10 mouse cellular contexts compared by ENCODE assay signal in the genomic region with DNA sequence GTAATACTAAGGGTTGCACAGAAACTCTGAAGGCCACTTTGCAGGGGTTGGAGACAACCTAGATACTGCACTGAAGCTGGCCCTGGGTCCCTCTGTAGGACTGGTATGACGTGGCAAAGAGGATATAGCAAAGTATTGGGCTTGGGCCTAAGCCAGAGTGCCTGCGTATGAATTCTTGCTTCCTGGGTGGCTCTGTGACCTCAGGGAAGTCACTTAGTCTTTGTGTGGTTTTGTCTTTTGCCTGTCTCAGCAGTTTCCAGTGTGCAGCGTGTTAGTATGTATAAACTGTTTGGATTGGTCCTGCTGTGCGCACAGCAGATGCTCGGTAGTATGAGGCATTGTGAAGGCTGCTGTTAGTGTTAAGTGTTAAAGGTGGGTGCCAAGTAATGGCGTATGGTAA. TPM values are rescaled to one million over a fixed set of nuclear protein-coding genes. Genes with fewer than 3 reads are reported as not detected.
A peak's percentile ranks its signal among the peaks of the same experiment; 100 is the strongest.
DNase-seq lines count a peak whose midpoint lies in the region; ATAC-seq and TF ChIP-seq lines count a peak whose summit lies in the region.
"Had no signal": no experiment of that assay in that cellular context is flagged by ENCODE, and none has a peak within 500 bp of the region (broad histone marks: within the 10 kb centered on the region; RNA-seq: fewer than 3 reads in every experiment).

No protein-coding gene starts in this region.

- no peaks in the 10 kb centered on the region for H3K27me3 ChIP-seq in liver, adult 2 months (ENCODE audit: control insufficient read depth, insufficient read depth, low read length)
- no peaks in the 10 kb centered on the region for H3K27me3 ChIP-seq in liver, embryonic 11.5 days (replicated peaks; ENCODE audit: control insufficient read depth, insufficient read depth, low read length)
- no peaks in the 10 kb centered on the region for H3K27me3 ChIP-seq in intestine, embryonic 15.5 days (replicated peaks)
- H3K27me3 ChIP-seq in forebrain, embryonic 13.5 days, result no peaks in the 10 kb centered on the region

- H3K79me2 ChIP-seq in liver, adult 2 months (ENCODE audit: control insufficient read depth, insufficient read depth, low read length), result peaks cover 64% of the 10 kb centered on the region; the same call in 1 of the 2 replicates

- ATAC-seq in liver, embryonic 11.5 days (replicated peaks; ENCODE audit: low FRiP score), result no peak
- peak; percentile 95 for ATAC-seq in activated CD4-positive, CD25-positive, alpha-beta regulatory T cell, adult 4 months
- ATAC-seq in intestine, embryonic 15.5 days, result 0 out of 2 replicates have a peak, but pooled peaks have one; percentile 21
- ATAC-seq in neutrophil, adult 5-6 weeks (ENCODE audit: extremely low read depth, insufficient number of reproducible peaks, low FRiP score, poor library complexity, severe bottlenecking), result peak; percentile 16; the same call in 1 of the 2 replicates
- no peak for ATAC-seq in forebrain, embryonic 13.5 days

- no peak for TF ChIP-seq POLR2A in liver, adult 2 months (IDR thresholded peaks at IDR 0.05; ENCODE audit: extremely low read depth, insufficient read depth, low read length)

- 53% methylated on average over 6 of the region's 6 CpGs for WGBS in liver, adult 2 months
- WGBS in liver, embryonic 11.5 days, result 81% methylated on average over 6 of the region's 6 CpGs
- 52% methylated on average over 6 of the region's 6 CpGs for WGBS in intestine, embryonic 15.5 days
- 83% methylated on average over 6 of the region's 6 CpGs for WGBS in forebrain, embryonic 13.5 days

- no peak overlapping the region for H3K4me2 ChIP-seq in liver, embryonic 11.5 days
- no peak overlapping the region for H3K4me2 ChIP-seq in intestine, embryonic 15.5 days (replicated peaks)
- no peak overlapping the region for H3K4me2 ChIP-seq in forebrain, embryonic 13.5 days

- H3K9ac ChIP-seq in liver, adult 2 months (ENCODE audit: low read depth, low read length), result no peak overlapping the region
- no peak overlapping the region for H3K9ac ChIP-seq in liver, embryonic 11.5 days (ENCODE audit: low read depth, low read length)
- H3K9ac ChIP-seq in intestine, embryonic 15.5 days, result no peak overlapping the region
- no peak overlapping the region for H3K9ac ChIP-seq in forebrain, embryonic 13.5 days

- peaks cover 6% of the 10 kb centered on the region; the same call in 1 of the 2 replicates for H3K4me1 ChIP-seq in liver, adult 2 months (ENCODE audit: control insufficient read depth, insufficient read depth, low read length)
- H3K4me1 ChIP-seq in liver, embryonic 11.5 days (replicated peaks; ENCODE audit: control insufficient read depth, insufficient read depth, low read length), result peaks cover 7% of the 10 kb centered on the region; the same call in 1 of the 2 replicates
- H3K4me1 ChIP-seq in intestine, embryonic 15.5 days (replicated peaks), result peaks cover 34% of the 10 kb centered on the region
- peaks cover 45% of the 10 kb centered on the region for H3K4me1 ChIP-seq in forebrain, embryonic 13.5 days

- H3K36me3 ChIP-seq in liver, adult 2 months (ENCODE audit: control insufficient read depth, insufficient read depth, low read length), result no peaks in the 10 kb centered on the region
- peaks cover 2% of the 10 kb centered on the region; the same call in 1 of the 2 replicates for H3K36me3 ChIP-seq in liver, embryonic 11.5 days (ENCODE audit: control insufficient read depth, insufficient read depth, low read length)
- H3K36me3 ChIP-seq in intestine, embryonic 15.5 days, result peaks cover 11% of the 10 kb centered on the region
- H3K36me3 ChIP-seq in forebrain, embryonic 13.5 days (ENCODE audit: poor library complexity, severe bottlenecking), result peaks cover 28% of the 10 kb centered on the region

- H3K4me3 ChIP-seq in liver, adult 2 months (ENCODE audit: insufficient read depth, low read depth, low read length), result no peak overlapping the region
- H3K4me3 ChIP-seq in liver, embryonic 11.5 days (ENCODE audit: low read depth, low read length), result no peak overlapping the region
- H3K4me3 ChIP-seq in intestine, embryonic 15.5 days (replicated peaks), result no peak overlapping the region
- no peak overlapping the region for H3K4me3 ChIP-seq in forebrain, embryonic 13.5 days
- H3K4me3 ChIP-seq: erythroblast, embryonic 14.5 days had no signal

- no peak overlapping the region for H3K27ac ChIP-seq in liver, adult 2 months (replicated peaks; ENCODE audit: insufficient read depth, low read depth, low read length)
- H3K27ac ChIP-seq in liver, embryonic 11.5 days (ENCODE audit: low read depth, low read length), result no peak overlapping the region
- H3K27ac ChIP-seq in intestine, embryonic 15.5 days, result peak overlapping the region; percentile 73
- H3K27ac ChIP-seq in forebrain, embryonic 13.5 days, result no peak overlapping the region

- H3K9me3 ChIP-seq in liver, embryonic 11.5 days (ENCODE audit: control insufficient read depth, low read length), result no peaks in the 10 kb centered on the region
- H3K9me3 ChIP-seq in intestine, embryonic 15.5 days, result no peaks in the 10 kb centered on the region
- H3K9me3 ChIP-seq in forebrain, embryonic 13.5 days (replicated peaks), result 0 out of 2 replicates have a peak, but pooled peaks cover 6% of the 10 kb centered on the region

- peak; percentile 48 for DNase-seq in liver, adult 2 months (ENCODE audit: extremely low read depth, low read depth, low spot score)
- no peak for DNase-seq in liver, embryonic 11.5 days (ENCODE audit: low spot score)
- no peak for DNase-seq in retina, embryonic 14.5 days (ENCODE audit: low spot score)
- DNase-seq: adrenal gland, postnatal 36 days; cerebellum, postnatal 10 days had no signal

- no peak for TF ChIP-seq CTCF in liver, adult 2 months (IDR thresholded peaks at IDR 0.05; ENCODE audit: low read depth, low read length)

RNA-seq across cellular contexts. Expression of a gene that starts 11.0 kb away (rescaled TPM):
- 9.3 and 11.3 TPM in 2 replicates for total RNA-seq in liver, adult 2 months (2014; rRNA removed)
- 7.3 and 11.3 TPM in 2 replicates for polyA plus RNA-seq in liver, adult 2 months (2012; rRNA removed)
- polyA plus RNA-seq in liver, embryonic 11.5 days (2014; fragmentation: Nextera tagmentation; extraction: Ambion mirVana), result 46.6 and 48.6 TPM in 2 replicates
- 10 to 100 TPM; 18.2 to 20.1 TPM for polyA plus RNA-seq in activated CD4-positive, CD25-positive, alpha-beta regulatory T cell, adult 4 months (2017; shearing (Covaris generic))
- polyA plus RNA-seq in intestine, embryonic 15.5 days (2015; fragmentation: Nextera tagmentation; extraction: Ambion mirVana), result 58.8 and 66.9 TPM in 2 replicates
- total RNA-seq in neutrophil, adult 5-6 weeks (2017), result 12.3 and 27.9 TPM in 2 replicates
- 31.1 and 38.6 TPM in 2 replicates for polyA plus RNA-seq in forebrain, embryonic 13.5 days (2015; fragmentation: Nextera tagmentation; extraction: Ambion mirVana)

Comparison
In these comparisons a context has a peak if more than half of its experiments do, and no peak if none do; other contexts are left out.
1. ATAC-seq: peak in activated CD4-positive, CD25-positive, alpha-beta regulatory T cell, adult 4 months (single experiment), intestine, embryonic 15.5 days (single experiment) and neutrophil, adult 5-6 weeks (single experiment); none in liver, embryonic 11.5 days (single experiment) and forebrain, embryonic 13.5 days (single experiment).